Mouse (Mus musculus) erythroblast, embryonic 14.5 days (primary cell): ENCODE measurements around the gene Hivep3.

Source experiments
- GATA1 ChIP-seq: IDR thresholded peaks from 2 replicates; pipeline ENCODE4 v1.6.1; 2012; ENCODE audit warnings: low read length, inconsistent platforms, mixed read lengths
- TAL1 ChIP-seq: IDR thresholded peaks from 3 replicates; pipeline ENCODE4 v1.6.1; 2012; ENCODE audit warnings: low read length, inconsistent platforms, mixed read lengths

DNA sequence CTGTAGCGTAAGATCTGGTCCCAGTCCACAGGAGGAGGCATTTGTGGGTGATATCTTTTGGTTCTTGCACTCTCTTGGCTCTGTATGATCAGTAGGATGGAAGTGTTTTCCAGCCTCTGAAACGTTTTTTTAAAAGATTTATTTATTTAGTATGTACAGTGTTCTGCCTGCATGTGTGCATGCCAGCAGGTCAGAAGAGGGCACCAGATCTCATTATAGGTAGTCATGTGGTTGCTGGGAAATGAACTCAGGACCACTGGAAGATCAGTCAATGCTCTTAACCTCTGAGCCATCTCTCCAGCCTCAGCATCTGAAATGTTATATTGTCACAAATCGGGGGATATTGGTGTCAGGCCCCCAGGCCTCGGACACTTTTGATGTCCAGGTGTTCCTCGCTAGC, 185.8 kb downstream of the Hivep3 start:
- TF ChIP-seq GATA1 (no peak), TAL1 (no peak)
